Mouse (Mus musculus): ENCODE measurements at regions not wholly inside any gene's neighbourhood (a gene's known extent, or its start where the extent isn't known, plus 50 kb on each side); places are given as distances from the start of the nearest gene placed in this dataset.

GRCm38 (mm10) chr3:149103469-149103868 is 113.1 kb upstream of the Adgrl2 start:
- TF ChIP-seq POLR2A (IDR thresholded peaks at IDR 0.05; ENCODE audit: low read depth, low read length) (no peak), EP300 (IDR thresholded peaks at IDR 0.05; ENCODE audit: low read length) (no peak), CTCF (conservative IDR thresholded peaks at IDR 0.05 in 1 of 2, IDR thresholded peaks at IDR 0.05 in 1 of 2; ENCODE audit: low read depth in 2 of 2, low read length in 2 of 2) (no peak), ZNF384 (IDR thresholded peaks at IDR 0.05; ENCODE audit: low read depth, low read length) (no peak), TCF12 (IDR thresholded peaks at IDR 0.05; ENCODE audit: low read depth, low read length) (no peak), KAT2A (IDR thresholded peaks at IDR 0.05; ENCODE audit: insufficient replicate concordance, low read length) (no peak), USF1 (IDR thresholded peaks at IDR 0.05; ENCODE audit: low read depth, low read length) (no peak), MAX (IDR thresholded peaks at IDR 0.05; ENCODE audit: low read length) (no peak), USF2 (conservative IDR thresholded peaks at IDR 0.05; ENCODE audit: low read depth, low read length) (no peak), NELFE (IDR thresholded peaks at IDR 0.05; ENCODE audit: low read depth, low read length) (no peak)
